Mouse (Mus musculus) C2C12 (cell line): ENCODE measurements around the gene Nid1.

ENCODE experiments used
- CEBPB ChIP-seq: IDR thresholded peaks from one replicate; pipeline ENCODE4 v1.6.1; 2011; ENCODE audit warnings: low read depth, mild to moderate bottlenecking, control low read depth, moderate library complexity
- CTCF ChIP-seq: IDR thresholded peaks from one replicate; pipeline ENCODE4 v1.5.1; 2011; ENCODE audit not compliant: control insufficient read depth, insufficient read depth, insufficient read length

DNA sequence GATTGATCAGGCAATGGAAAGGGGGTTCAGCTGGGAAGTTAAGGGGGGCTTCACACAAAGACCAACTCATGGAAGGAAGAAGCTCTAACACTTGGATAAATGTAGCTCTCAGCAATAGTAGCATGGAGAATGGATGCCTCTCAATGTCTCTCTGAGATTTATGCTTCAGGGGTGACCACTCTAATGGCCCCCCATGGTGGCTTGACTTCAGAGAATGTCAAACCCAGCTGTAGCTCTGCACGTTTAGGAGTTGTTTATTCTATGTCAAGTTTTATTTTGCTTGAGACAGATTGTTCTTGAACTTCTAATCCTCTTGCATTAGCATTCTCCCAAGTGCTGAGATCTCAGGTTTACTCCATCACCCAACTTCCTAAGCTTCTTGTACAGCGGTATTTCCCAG, 60.7 kb downstream of the Nid1 start:
- no peak for TF ChIP-seq CTCF
- no peak for TF ChIP-seq CEBPB
